Mouse (Mus musculus): Measurements from ENCODE around the gene Cdc42bpb. TPM values are rescaled to one million over a fixed set of nuclear protein-coding genes. Genes with fewer than 3 reads are reported as not detected.

Cdc42bpb gene
- total RNA-seq, 1 experiment from 2014 or later: 2.4 TPM

DNA sequence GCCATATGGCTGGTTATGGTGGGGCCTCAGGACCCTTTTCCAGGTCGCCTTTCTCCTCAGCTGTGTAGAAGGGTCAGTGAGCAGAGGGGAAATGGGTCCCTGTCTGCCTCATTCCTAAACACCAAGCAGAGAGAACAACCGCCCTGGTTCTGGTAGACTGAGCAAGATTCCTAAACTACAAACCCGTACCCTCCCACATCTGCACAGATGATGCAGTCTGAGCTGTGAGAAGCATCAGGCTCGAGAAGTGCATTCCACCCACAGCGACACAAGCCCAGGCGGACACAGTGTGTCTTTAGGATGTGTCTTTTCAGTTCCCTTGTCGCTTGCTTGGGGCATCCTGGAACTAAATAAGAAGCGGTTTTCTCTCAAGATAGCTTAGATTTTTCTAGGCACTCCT, 127.4 kb downstream of the Cdc42bpb start:
- ATAC-seq (replicated peaks; ENCODE audit: low read depth, poor library complexity, severe bottlenecking): no peak

DNA sequence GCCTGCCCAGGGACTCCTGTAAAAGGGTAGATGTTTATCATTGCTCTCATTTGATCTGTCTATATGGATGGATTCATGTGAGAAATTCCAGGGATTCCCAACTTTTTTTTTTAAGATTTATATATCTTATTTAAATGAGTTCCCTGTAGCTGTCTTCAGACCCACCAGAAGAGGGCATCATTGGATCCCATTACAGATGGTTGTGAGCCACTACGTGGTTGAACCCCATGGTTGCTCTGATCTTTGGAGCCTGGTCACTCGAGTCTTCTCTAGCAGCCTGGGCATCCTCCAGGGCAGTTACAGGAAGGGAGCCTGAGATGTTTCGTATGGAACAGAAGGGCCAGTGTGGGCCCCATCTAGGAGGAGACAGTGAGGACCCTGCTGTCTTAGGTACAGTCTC, 128.4 kb downstream of the Cdc42bpb start:
- ATAC-seq (replicated peaks; ENCODE audit: low read depth, poor library complexity, severe bottlenecking): no peak

DNA sequence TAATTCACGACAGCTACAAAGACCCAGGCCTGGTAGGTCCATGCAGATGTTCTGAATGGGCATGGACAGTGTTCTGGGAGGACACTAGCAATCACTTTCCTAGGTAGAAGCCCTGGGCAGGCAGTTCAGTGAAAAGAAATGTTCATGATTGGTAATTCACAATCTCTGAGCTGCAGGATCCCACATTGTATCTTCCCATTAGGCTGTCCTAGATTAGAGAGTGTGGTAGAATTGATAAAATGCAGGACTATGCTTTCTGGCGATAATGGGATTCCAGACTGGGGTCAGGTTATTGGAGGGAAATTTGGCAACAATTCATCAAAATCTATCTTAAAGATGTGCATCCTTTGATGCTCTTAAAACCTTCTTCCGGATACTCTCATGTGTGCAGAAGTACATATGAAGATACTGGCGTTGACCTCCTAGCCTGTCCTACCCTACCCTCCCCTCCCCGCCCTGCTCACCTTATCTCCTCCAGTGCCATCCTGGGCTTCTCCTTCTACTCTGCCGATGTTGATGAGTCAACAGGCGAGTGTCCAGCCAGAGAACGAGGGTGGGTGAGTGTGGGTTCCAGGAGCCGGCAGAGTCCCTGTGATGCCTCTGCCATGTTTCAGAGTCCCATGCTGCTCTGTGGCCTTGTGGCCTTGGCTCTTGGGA, 130.6 kb downstream of the Cdc42bpb start:
- no peak for ATAC-seq (replicated peaks; ENCODE audit: low read depth, poor library complexity, severe bottlenecking)

DNA sequence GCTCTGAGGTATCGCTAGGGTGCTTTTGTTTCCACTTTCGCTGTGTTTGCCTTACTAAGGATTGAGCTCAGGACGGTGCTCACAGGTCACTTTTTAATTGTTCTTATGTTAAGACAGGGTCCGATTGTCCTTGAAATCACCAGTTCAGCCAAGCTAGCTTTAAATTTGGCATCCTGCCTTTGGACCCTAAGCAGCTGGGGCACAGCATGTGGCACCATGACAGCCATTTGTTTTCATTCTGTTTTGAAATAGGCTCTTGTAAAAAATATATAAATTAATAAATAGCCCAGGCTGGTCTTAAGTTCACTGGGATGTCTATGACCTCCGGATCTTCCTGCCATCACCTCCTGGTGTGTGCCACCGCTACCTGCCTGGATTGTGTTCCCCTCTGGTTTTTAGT, 132.4 kb downstream of the Cdc42bpb start:
- ATAC-seq (replicated peaks; ENCODE audit: low read depth, poor library complexity, severe bottlenecking): no peak

DNA sequence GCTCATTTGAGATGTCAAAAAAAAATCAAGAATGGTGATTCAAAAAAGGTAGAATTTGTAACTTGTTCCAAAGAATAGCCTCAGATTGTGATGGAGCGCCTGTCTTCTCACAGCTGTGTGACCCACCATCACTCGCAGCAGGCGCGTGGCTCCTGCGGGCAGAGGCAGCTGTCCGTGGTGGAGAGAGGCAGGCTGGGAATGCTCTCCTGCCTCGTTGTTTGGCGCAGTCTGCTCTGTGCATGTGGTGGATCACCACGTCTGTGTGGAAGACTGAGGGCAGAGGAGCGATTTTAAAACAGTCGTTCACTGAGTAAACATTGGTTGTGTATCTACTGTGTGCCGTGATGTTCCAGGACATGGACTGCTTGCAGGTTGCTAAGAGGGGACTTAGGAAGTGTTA, 133.8 kb downstream of the Cdc42bpb start:
- ATAC-seq (replicated peaks; ENCODE audit: low read depth, poor library complexity, severe bottlenecking): no peak

Other genes starting within 250 kb of the Cdc42bpb start
- gene Traf3, start 211.3 kb downstream of the Cdc42bpb start, total RNA-seq (2017): 11.6 and 15.7 TPM in 2 replicates
- gene 4930595D18Rik, start 193.2 kb downstream of the Cdc42bpb start, total RNA-seq (2017): 0.32 TPM in 1 of 2 replicates, not detected in the other
- not detected in 2 replicates for gene Amn, start 106.6 kb downstream of the Cdc42bpb start, total RNA-seq (2017)
- gene Lbhd2, start 29.1 kb upstream of the Cdc42bpb start, total RNA-seq (2017): not detected in 2 replicates
- 0.32 TPM in 1 of 2 replicates, not detected in the other for gene Exoc3l4, start 39.3 kb upstream of the Cdc42bpb start, total RNA-seq (2017)
- gene Tnfaip2, start 64.8 kb upstream of the Cdc42bpb start, total RNA-seq (2017): 60.2 and 79.0 TPM in 2 replicates
- gene Gm266, start 108.1 kb upstream of the Cdc42bpb start, total RNA-seq (2017): not detected in 2 replicates
- gene Eif5, start 160.3 kb upstream of the Cdc42bpb start, total RNA-seq (2017): 309 and 347 TPM in 2 replicates
- gene Mark3, start 196.8 kb upstream of the Cdc42bpb start, total RNA-seq (2017): 60.4 and 76.4 TPM in 2 replicates

All from common myeloid progenitor, adult 5-6 weeks (primary cell).